Mouse (Mus musculus) adipocyte (in vitro differentiated cells): ENCODE measurements at regions not wholly inside any gene's neighbourhood (a gene's known extent, or its start where the extent isn't known, plus 50 kb on each side); places are given as distances from the start of the nearest gene placed in this dataset.
"Not testable (repeated sequence)": the region's sequence is repeated elsewhere in the genome, so short reads cannot be mapped to it uniquely, and the experiment has no call there.

ENCODE experiments used
- DNase-seq: peaks from one replicate; pipeline ENCODE4 v3.0.0-alpha.2; 2016; ENCODE audit warnings: low spot score

- DNase-seq = no peak
Measured at GRCm38 (mm10) chr12:98144464-98144863, 114.8 kb downstream of the Galc start.

- no peak for DNase-seq
Measured at GRCm38 (mm10) chr12:98143170-98143569, 116.1 kb downstream of the Galc start.

- not testable (repeated sequence) for DNase-seq
Measured at GRCm38 (mm10) chr12:98139906-98140305, 119.4 kb downstream of the Galc start.

GRCm38 (mm10) chr12:98131276-98131675 is 128.0 kb downstream of the Galc start:
- no peak for DNase-seq

GRCm38 (mm10) chr12:98123541-98123940 is 135.7 kb downstream of the Galc start:
- DNase-seq = no peak

GRCm38 (mm10) chr12:98108039-98108438 is 151.2 kb downstream of the Galc start:
- DNase-seq = no peak

GRCm38 (mm10) chr12:98106789-98107684 is 152.2 kb downstream of the Galc start:
- no peak for DNase-seq

- no peak for DNase-seq
Measured at GRCm38 (mm10) chr12:98106151-98106788, 153.0 kb downstream of the Galc start.

- DNase-seq = no peak
Measured at GRCm38 (mm10) chr12:98105749-98106148, 153.5 kb downstream of the Galc start.

GRCm38 (mm10) chr12:98090171-98090570 is 169.1 kb downstream of the Galc start:
- no peak for DNase-seq

- no peak for DNase-seq
Measured at GRCm38 (mm10) chr12:98078351-98078750, 180.9 kb downstream of the Galc start.

- DNase-seq = no peak
Measured at GRCm38 (mm10) chr12:98075580-98075979, 183.7 kb downstream of the Galc start.

GRCm38 (mm10) chr12:98069110-98069509 is 190.1 kb downstream of the Galc start:
- no peak for DNase-seq

GRCm38 (mm10) chr12:98059419-98060180 is 199.7 kb downstream of the Galc start:
- no peak for DNase-seq

- DNase-seq = no peak
Measured at GRCm38 (mm10) chr12:98058977-98059376, 200.3 kb downstream of the Galc start.

- no peak for DNase-seq
Measured at GRCm38 (mm10) chr12:98050934-98051333, 208.3 kb downstream of the Galc start.

GRCm38 (mm10) chr12:98050500-98050899 is 208.8 kb downstream of the Galc start:
- DNase-seq = no peak

- no peak for DNase-seq
Measured at GRCm38 (mm10) chr12:98050057-98050456, 209.2 kb downstream of the Galc start.

GRCm38 (mm10) chr12:98047765-98048164 is 211.5 kb downstream of the Galc start:
- DNase-seq = no peak

- DNase-seq = no peak
Measured at GRCm38 (mm10) chr12:98046459-98047440, 212.5 kb downstream of the Galc start.

GRCm38 (mm10) chr12:98045784-98046458 is 213.3 kb downstream of the Galc start:
- no peak for DNase-seq
